Mouse (Mus musculus): ENCODE measurements around the gene Csnk2a1.

DNA sequence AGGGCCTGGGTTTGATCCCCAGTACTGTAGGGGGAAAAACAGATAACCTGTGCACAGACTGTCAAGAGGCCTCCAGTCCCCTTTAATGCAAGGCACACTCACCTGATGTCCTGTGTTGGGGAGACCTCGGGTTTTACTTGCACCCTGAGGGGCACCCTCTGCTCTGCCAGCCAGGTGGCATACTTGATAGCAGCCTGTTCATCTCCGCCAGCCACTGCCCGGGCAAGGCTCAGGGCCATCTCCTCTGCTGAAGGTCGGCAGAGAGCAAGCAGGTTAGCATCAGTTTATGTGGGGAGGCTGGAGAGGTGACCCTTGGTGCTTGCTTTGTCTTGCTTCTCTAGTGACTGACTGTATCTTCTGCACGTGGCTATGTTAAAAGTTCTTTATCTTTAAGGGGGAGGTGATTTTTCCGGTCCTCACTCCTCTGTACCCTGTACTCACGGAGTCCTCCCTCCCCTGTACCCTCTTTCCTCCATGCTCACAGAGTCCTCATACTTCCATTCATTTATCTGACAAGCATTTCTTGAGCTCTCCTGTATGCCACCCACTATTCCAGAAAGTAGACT lies 104.3 kb downstream of the Csnk2a1 start:
- TF ChIP-seq CTCF (IDR thresholded peaks at IDR 0.05; ENCODE audit: low read depth, low read length): no peak
- TF ChIP-seq POLR2A (IDR thresholded peaks at IDR 0.05; ENCODE audit: extremely low read depth, insufficient read depth, low read length): no peak
